Mouse (Mus musculus) brain, embryonic 14.5 days (tissue): Measurements from ENCODE around the gene Olfr1370. TPM values are rescaled to one million over a fixed set of nuclear protein-coding genes. Genes with fewer than 3 reads are reported as not detected.

ENCODE experiments used
- DNase-seq: peaks from one replicate; pipeline ENCODE4 v3.0.0-alpha.2; 2011; ENCODE audit warnings: low read depth
- CTCF ChIP-seq: fragments of 200-500 bp; IDR thresholded peaks from 2 replicates; pipeline ENCODE4 v1.5.1; 2012; ENCODE audit warnings: inconsistent platforms, mild to moderate bottlenecking, moderate library complexity, borderline replicate concordance; ENCODE audit not compliant: insufficient read depth, insufficient read length; ENCODE audit errors: extremely low read depth
- POLR2A ChIP-seq: fragments of 200-500 bp; IDR thresholded peaks from 2 replicates; pipeline ENCODE4 v1.6.1; 2012; ENCODE audit warnings: mild to moderate bottlenecking, inconsistent platforms, borderline replicate concordance; ENCODE audit not compliant: poor library complexity, insufficient read depth, insufficient read length, severe bottlenecking; ENCODE audit errors: extremely low read depth
- polyA plus RNA-seq: library from polyadenylated mRNA; depleted of rRNA; stranded (reverse); fragments of >200 nt; gene quantifications from 2 replicates; pipeline ENCODE4 v1.2.3, GENCODE M21; 2012; rRNA removed

The Olfr1370 gene
- polyA plus RNA-seq = not detected in 2 replicates

DNA sequence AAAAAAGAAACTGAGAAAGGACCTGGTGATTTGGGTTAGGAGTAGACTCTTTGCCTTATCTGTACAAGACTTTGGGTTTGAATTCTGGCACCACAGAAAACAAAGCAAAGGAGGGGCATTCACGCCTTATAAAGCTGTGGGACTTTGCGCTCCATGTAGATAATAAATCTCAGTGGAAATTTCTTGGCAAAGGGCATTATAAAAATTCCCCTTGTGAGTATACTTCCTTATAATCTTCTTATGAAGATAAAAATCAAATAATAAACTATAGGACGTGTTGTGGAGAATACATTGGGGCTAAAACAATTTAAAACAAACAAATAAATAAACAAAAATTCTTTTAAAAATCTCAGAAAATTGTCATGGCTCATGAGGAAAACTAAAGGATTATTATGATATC lies at the start of gene Olfr1370:
TSS of gene Olfr1370 (minus strand) at position 101 of the 400 bp plus-strand sequence.
- DNase-seq = no peak

DNA sequence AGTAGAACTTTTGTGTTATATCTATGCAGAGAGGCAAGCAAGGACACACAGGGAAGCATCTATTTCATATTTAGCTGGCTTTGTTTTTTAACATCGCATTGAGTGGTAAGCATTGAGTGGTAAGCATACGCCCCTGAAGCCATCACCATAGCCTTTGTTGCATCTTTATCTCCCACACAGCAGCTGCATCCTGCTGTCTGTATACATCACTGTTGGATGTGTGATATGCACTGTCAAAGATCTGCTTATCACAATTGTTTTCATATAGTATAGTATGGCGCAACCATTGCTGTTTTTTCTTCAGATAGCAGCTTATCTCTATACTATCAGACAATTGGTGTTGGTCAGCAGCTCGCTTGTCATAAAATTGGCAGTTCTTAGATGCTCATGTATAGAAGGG lies 39.4 kb upstream of the Olfr1370 start:
- no peak for TF ChIP-seq POLR2A
- TF ChIP-seq CTCF = no peak
- DNase-seq = no peak

More for the DNA sequence above, at the start of gene Olfr1370:
- no peak for TF ChIP-seq POLR2A
- no peak for TF ChIP-seq CTCF

DNA sequence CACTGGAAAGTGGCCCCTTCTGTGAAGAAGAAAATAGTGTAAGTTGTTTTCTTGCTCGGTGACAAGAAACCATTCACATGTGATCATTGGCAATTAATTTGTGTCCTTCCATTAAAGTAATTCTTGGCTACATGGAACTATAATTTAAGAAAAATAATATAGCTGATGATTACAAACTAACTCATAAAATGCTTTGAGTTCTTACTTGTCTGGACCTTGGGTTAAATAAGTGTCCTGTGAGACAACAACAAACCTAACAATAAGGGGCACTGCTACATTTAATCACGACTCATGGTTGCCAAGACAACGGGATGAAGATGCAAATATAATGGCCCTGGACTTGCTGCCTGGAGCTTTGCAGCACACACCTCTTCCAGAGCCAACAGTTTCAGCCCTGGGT lies 36.4 kb upstream of the Olfr1370 start, which contains the start of gene Olfr1369-ps1:
TSS of gene Olfr1369-ps1 (plus strand) at position 301 of the 400 bp plus-strand sequence.
- peak; percentile 2 for DNase-seq

DNA sequence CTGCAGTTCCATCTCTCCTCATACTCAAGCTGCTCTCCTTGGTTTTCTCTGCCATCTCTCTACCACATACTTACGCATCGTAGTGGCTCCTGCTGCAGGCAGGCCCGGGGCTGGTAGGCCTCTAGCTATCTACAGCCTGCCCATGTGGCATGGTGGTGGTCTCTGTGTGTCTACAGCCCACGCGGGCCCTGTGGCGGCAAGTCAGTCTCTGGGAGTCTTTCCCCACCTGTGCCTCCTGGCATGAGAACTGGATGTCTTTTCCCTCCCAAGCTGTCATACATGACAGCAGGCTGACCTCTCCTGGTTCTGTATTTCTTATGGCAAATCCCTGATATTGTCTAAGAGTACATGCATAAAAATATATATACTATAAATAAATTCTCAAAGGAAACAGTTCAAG lies 35.7 kb upstream of the Olfr1370 start:
- TF ChIP-seq CTCF (no peak), POLR2A (no peak)
- no peak for DNase-seq

DNA sequence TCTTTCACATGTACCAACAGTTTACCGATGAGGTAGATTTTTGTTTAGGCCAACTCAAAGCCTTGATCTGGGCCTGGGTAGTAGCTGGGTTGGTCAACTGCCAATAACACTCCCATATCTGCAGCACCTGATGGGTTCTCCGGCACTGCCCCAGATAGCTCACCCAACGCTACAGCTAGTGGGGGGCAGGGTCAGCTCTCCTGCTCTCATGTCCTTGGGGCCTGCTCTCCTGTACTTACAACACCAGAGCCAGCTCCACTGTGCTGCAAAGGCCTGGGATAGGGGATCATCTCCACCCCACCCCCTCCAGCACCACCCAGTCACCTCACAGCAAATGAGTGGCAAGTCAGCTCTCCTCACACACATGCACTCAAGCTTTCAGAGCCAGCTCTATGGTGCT lies 35.0 kb upstream of the Olfr1370 start:
- DNase-seq = no peak
- no peak for TF ChIP-seq POLR2A

DNA sequence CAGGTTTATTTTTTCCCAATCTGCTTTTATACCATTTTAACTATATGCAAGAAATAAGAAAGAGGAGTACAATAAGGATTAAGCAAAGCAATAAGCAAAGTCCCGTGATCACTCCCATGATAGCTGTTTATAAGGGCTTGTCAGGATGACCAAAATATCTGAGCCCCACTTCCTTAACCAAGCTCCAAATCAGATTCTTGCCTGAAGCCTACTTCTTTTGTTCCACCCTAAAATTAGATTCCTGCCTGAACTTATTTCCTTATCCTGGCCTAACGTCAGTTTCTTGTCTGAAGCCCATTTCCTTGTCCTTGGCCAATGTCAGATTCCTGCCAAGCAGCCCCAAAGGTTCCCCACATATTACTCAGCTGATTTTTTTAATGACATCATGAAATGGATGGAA lies 7.9 kb upstream of the Olfr1370 start:
- TF ChIP-seq CTCF (no peak), POLR2A (no peak)
- DNase-seq = no peak

DNA sequence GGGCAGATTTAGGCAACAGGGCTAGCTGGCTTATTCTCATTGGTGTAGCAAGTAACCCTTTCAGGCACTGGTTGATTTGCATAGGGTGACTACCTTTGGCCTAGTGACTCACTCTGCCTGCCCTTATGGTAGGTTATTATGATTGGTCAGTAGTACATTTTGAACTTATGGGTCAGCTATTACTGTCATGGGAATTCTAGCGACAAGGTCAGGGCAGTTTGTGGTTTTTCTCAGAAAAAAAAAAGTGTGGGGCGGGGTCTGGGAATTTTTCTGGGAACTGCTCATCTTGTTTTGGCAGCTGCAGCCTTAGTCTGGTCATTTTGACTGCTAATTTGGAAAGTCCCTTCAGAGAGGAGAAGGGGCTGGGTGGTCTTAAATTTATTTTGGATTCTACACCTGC lies 8.7 kb downstream of the Olfr1370 start:
- DNase-seq = no peak
- TF ChIP-seq POLR2A (no peak), CTCF (no peak)

DNA sequence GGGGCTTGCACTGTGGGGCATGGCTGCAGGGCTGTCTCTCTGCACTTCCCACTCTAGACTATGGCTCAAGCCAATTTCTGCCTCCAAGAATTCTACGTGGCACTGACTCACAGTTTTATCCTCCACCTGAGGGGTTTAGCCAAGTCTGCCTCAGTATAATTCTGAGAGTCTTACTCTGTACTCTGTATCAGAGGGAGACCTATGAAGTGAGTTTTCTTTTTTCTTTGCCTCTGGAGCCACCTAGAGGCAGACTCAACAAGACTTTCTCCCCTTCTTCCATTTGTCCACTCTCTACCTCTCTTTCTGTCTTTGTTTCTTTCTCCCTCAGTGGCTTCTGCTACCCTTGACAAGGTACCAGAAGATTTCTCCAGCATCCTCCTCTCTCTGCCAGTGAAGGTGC lies 24.6 kb downstream of the Olfr1370 start:
- no peak for TF ChIP-seq POLR2A
- TF ChIP-seq CTCF = peak; percentile 34; the same call in 1 of the 2 replicates
- DNase-seq = peak; percentile 74

DNA sequence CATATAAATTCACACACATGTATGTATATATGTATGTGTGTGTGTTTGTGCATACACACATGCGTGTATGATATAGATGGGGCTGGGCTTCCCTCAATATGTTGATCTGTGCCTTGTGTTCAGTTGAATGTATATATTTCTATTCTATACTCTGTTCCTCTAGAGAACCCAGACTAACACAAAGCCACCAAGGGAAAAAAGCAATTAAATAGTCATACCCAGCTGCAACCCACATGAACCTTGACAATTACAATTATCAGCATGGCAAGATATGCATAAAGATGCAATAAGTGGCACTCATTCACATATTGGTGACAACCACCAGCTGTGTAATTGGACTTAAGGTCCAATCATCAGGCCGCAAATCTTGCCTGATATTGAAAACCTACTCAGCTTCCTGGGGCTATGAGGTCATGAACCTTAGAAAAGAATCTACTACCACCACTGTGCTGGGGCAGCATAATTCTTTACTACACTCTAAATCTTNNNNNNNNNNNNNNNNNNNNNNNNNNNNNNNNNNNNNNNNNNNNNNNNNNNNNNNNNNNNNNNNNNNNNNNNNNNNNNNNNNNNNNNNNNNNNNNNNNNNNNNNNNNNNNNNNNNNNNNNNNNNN lies 34.1 kb downstream of the Olfr1370 start:
- TF ChIP-seq POLR2A = no peak
- TF ChIP-seq CTCF = no peak
- DNase-seq = no peak

DNA sequence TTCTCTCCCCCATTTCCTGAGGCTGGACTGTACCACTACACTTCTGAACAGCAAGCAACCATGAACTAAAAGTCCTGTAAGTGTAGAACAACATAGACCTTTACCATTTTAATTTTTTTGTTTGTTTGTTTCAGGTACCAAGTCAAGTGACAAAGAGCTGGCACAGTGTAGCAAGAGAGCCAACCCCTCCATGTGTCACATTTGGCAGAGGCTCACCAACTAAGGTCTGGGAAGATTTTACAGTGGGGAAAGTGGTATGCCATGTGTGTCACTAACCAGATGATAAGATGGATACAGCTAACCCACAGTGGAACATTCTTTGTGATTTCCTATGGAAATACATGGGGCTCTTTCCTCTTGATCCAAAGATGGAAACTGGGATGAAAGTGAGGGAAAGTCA lies 38.8 kb downstream of the Olfr1370 start:
- TF ChIP-seq CTCF = no peak
- no peak for TF ChIP-seq POLR2A
- no peak for DNase-seq

DNA sequence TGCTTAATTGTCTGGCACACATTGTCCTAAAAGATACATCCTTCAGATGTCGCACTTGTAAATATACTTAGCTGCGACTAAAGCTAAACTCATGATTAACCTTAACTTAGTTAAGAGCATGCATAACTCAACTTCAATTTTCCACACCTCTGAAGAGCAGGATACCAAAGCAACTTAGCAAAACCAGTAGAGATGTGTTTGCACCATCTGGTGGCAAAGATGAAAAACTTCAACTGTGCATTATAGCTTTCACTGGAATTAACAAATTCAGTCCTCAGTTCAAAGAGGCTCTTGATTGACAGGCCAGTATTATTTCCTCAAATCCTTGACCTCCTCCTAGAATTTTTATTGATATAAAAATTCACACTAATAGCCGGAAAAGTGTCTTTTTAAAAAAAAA lies 39.7 kb downstream of the Olfr1370 start:
- peak; percentile 78 for DNase-seq
- TF ChIP-seq CTCF (peak; percentile 41; the same call in 1 of the 2 replicates), POLR2A (no peak)

DNA sequence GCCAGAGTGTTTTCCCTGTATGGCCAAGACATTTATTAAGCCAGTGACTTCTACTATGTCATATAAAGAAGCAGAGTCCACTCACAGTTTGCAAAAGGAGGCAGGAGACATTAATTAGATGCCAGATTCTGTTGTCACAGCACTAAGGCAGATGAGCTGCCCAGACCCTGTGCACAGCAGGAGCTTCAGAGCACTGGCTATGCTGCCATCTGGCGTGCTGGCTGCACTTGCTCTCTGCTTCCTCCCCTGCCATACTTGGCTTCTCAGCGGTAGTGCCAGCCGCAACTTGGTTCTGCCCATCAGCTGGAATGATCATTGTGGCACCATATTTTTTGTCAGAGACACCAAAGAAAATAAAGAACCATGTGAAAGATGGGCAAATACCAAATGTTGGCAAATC lies 41.6 kb downstream of the Olfr1370 start:
- TF ChIP-seq POLR2A (no peak), CTCF (peak; percentile 51)
- peak; percentile 80 for DNase-seq

DNA sequence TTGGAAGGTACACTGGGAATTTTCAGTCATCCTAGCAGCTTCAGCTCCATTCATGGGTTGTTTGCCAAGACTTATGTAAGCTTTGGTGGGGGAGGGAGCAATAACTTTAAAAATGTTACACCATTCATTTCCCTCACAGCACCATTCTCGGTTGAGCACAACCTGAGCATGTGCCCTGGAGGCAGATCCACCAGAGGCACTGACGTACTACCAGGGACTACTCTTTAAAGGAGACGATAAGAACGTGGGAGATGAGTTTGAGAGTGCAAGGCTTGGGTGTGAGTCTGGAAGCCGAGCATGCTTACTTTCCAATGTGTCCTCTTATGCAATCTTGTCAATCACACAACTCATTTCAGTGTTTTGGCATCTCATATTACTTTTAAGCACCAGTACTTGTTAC lies 49.9 kb downstream of the Olfr1370 start:
- TF ChIP-seq CTCF = no peak
- no peak for TF ChIP-seq POLR2A
- no peak for DNase-seq

Other genes starting within 250 kb of the Olfr1370 start
- not detected in 2 replicates for gene Olfr1369-ps1, start 36.5 kb upstream of the Olfr1370 start, polyA plus RNA-seq
- gene Olfr263, start 54.7 kb upstream of the Olfr1370 start, polyA plus RNA-seq = not detected in 2 replicates
- not detected in 2 replicates for gene Olfr1368, start 70.9 kb upstream of the Olfr1370 start, polyA plus RNA-seq
- 67.8 and 78.2 TPM in 2 replicates for gene Trim27, start 104.5 kb upstream of the Olfr1370 start, polyA plus RNA-seq
- gene Gpx5, start 217.8 kb upstream of the Olfr1370 start, polyA plus RNA-seq = 0.08 TPM in 2 replicates
- gene Gpx6, start 237.2 kb upstream of the Olfr1370 start, polyA plus RNA-seq = 0.11 TPM in 1 of 2 replicates, not detected in the other